Mouse (Mus musculus) frontal cortex, postnatal 36 days (tissue): ENCODE measurements around the gene Stil.

ENCODE experiments used
- DNase-seq, 2 experiments: peaks; one replicate each; pipeline ENCODE4 v3.0.0; 2022; ENCODE audit warnings: low spot score in 2 of 2

The Stil gene

DNA sequence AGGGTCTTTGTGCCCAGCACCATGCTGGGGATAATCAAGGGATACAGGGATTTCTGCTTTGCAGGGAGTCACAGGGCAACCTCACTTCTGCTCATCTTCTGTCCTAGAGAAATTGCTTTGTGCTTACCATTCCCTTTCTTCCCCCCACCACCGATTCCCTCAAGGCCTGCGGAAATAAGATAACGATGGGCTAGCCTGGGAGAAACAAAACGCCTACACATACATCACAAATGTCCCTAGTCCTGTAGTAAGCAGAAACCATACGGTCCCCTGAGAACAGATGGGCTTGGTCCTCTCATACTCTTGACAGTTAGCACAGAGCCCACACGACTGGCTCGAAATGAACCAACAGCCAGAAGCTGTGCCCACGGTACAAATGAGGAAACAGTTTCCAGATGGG is 48.2 kb downstream of the Stil start:
- DNase-seq: no peak

DNA sequence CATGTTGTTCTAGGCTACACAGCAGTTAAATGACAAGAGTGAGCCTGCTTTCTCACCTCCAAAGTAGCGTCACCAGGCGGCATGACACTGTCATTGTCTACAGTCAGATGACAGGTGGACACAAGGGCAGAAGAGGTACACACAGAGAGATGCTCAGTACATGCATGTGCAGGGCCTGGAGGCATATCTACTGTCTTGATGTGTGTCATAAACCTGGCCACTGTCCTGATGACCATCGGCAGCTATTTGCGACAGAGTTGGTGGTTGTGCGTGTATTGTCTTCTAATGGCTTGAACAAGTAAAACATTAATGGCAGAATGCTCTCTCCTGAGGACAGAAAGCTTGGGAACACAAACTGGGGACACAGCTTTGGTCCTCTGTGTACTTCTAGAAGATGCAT is 51.3 kb downstream of the Stil start:
- no peak for DNase-seq

DNA sequence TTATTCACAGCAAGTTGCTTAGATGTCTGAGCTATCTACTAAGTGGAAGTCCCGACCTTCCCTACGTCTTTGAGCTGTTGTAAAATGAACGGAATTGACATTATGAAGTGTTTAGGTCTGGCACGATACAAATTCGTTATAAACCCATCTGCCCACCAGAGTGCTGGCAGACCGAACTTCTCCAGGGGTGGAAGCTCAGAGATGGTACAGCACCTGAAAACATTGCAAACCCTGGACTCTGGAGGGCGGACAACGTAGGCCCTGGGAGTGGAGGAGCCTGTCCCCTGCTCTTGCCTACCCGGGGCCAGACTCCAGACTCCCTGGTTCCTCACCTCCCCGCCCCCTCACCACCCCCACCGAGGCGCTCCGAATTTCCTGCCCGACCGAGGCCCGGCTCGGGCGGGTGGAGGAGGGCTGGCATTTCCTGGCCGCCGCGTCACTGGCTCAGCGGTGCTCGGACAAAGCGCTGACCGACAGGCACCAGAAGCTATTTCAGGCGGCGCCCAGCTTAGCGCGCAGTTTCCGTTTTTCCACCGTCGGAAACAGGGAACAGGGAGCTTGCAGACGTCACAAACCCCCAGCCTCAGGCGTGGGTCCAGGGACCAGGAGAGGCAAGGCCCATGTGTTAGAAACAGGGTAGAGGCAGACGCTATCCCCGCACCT is 52.5 kb downstream of the Stil start:
- no peak for DNase-seq

- DNase-seq: no peak
Measured at GRCm38 (mm10) chr4:115055044-115055443, 55.1 kb downstream of the Stil start.

- DNase-seq: no peak
Measured at GRCm38 (mm10) chr4:115055691-115056090, 55.7 kb downstream of the Stil start.

DNA sequence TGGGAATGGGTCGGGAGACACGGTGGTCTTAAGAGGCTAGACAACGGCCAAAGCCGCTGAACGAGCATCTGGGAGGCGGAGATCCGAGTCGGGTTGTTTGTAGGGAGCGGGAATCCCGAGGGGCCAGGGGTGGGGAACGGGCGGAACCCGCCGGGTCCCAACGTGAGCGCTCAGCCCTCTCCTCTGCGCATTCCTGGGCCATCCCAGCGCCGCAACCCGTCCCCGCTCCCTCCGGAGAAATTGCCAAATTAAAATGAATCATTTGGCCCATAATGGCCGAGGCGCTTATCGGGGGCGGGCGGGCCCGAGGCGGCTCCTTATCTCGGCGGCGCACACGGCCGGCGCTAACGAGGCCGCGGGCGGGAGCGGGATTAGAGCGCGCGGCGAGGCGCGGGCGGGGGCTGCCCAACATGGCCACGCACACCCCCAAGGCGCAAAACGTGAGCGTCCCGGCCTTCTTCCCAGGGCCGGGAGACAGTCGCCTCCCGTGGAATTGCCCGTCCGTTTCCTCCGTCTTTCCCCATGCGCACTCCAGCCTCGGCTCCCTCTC is 56.5 kb downstream of the Stil start, which contains the start of gene Tal1:
Gene Tal1, plus strand, starts transcription at position 56 of the 550 bp plus-strand sequence.
- no peak for DNase-seq

DNA sequence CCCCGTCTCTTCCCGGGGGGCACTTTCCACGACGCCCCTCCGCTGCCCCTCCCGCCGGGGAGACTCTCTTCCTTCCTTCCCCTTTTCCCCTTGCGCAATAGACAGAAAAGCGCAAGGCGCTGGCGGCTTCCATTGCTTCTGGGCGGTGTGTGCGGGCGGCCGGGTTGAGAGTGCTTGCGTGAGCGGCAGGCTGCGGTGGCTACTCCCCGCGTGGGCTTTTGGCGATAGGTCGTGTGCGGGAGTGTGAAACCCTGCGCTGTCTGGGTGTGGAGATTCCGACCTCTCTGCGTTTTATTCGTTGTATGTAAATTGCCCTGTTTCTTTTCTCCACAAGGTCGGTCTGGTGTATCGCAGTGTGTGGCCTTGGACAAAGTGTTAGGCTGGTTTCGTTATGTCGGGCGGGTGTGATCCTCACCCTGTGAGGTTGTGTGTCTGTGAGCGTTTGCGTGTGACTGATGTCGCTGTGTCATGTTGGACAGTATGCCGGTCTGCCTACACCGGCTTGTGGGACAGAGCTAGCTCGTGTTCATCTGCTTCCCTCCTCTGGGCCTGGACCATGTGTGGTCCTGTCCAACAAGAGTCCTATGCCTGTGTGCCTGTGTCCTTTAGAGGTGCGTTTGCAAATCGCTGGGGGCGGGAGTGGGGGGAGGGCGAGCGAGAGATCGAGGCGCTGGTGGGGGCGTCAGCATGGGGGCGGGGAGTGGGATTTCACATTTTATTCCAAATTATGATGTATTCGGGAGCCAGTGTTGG is 57.1 kb downstream of the Stil start:
- peak; percentile 42 to 48 for DNase-seq

DNA sequence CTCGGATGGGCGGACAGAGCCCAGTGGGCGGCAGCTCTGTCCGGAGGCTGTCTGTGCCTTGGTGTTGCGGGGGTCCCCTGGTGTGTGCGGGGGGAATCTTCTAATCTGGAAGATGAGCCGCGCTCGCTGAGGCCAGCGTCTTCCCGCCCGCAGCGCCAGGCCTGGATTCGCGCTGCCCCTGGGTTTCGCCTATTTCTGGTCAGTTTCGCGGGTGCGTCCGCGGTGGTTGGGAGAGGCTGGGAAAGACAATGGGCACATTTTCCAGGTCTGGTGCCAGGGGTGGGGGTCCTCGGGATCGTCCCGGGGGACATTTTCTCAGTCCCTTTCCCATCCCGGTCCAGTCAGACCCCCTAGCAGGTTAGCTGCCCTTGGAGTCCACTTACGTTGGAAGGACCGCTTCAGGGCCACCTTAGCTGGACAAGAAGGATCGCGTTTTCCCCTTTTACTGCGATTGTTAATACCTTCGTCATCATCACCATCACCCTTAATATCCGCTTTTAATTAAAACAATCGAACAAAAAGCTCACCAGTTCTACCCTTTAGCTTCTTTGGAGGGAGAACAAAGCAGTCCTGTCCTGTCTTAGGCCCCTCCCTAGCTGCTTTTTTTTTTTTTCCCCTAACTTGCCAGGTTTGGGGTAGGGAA is 57.8 kb downstream of the Stil start:
- DNase-seq: no peak

- DNase-seq: no peak
Measured at GRCm38 (mm10) chr4:115058317-115058761, 58.4 kb downstream of the Stil start.

DNA sequence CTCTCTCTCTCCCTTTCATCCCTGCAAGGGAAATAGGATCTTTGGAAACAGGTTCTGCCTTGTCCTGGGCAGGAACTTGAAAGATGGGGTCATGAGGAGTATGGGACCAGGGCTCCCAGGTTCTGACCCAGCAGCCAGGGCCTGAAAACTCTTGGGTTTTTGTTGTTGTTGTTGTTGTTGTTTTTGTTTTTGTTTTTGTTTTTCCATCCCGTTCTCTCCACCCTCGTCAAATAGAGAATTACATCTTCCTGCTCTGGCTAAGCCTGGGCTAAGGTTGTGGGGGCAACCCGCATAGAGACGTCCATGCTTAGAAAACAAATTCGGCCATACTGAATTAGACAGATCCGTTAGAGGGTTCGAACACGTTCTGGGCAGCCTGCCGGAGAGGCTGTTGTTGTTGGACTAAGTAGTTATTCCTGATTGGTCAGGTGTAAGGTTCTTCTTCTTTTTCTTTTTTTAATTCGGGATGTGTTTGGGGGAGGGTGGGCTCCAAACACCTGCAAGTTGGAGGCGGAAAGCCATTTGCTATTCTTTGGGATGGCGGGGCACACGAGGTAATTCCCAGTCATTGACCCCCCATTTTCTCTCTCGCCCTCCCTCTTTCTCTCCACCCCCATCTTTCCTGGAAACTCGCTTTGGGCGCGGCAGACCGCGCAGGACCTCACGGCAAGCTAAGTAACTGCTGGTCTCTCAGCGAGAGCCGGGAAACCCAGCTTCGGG is 59.1 kb downstream of the Stil start:
- DNase-seq: no peak

- no peak for DNase-seq
Measured at GRCm38 (mm10) chr4:115059871-115060270, 59.9 kb downstream of the Stil start.

GRCm38 (mm10) chr4:115060753-115061152 is 60.8 kb downstream of the Stil start:
- DNase-seq: no peak

DNA sequence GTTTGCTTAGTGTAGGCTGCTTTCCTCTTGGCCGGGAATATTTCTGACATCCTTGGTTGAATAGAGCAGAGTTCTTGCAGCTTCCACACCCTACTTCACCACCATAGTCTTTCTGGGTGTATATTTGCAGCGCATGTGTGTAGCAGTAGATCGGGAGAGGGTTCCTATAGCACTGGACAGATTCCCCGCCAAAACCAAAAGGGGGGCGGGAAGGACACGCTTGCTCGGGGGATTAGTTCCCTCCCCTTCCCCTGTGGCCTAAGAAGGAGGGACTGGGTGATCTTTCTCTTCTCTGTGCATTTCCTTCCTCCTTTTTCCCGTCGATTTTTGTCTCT is 62.5 kb downstream of the Stil start:
- no peak for DNase-seq

DNA sequence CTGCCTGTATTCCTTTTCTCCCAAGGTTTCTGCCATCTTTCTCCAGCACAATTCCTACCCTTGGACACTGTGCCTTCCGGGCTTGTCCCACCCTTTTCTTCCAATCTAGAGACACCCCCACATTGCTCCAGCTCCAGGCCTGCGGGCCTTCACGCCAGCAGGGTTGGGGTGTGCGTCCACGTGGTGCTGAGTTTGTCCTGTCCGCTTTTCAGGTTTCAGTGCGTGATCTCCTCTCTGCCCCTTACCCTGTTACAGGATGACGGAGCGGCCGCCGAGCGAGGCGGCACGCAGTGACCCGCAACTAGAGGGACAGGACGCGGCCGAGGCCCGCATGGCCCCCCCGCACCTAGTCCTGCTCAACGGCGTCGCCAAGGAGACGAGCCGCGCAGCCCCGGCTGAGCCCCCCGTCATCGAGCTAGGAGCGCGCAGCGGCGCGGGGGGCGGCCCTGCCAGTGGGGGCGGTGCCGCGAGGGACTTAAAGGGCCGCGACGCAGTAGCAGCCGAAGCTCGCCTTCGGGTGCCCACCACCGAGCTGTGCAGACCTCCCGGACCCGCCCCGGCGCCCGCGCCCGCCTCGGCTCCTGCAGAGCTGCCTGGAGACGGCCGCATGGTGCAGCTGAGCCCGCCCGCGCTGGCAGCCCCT is 63.0 kb downstream of the Stil start:
- no peak for DNase-seq

DNA sequence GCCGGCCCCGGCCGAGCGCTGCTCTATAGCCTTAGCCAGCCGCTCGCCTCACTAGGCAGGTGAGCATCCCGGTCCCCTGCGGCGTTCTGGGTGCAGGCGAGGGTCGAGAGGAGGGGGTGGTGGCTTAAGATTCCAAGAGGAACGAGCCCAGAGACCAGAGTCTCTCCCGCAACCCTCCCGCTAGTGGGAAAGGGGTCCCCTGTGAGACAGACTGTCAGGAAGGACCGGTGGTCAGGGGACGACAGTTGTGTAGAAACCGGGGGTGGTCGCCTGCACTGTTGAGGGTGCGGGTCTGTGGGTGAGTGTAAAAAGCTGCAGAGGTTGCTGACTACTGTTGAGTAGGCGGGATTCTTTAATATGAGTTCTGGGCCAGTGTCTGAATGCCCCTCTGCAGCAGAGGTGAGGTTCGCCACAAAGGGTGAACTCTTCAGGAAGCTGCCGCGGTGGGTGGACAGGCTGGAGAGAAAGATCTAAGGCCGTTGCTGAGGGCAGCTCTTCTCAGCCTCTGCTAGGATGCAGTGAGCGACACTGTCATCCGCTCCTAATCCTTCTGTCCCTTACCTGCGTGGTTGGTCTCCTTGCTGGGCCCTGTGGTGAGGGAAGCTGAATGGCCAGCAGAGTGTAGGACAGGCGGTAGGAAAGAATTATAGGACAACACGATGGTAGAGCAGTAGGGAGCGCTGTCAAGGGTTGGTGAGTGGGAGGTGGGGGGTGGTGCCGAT is 63.7 kb downstream of the Stil start:
- DNase-seq: no peak

DNA sequence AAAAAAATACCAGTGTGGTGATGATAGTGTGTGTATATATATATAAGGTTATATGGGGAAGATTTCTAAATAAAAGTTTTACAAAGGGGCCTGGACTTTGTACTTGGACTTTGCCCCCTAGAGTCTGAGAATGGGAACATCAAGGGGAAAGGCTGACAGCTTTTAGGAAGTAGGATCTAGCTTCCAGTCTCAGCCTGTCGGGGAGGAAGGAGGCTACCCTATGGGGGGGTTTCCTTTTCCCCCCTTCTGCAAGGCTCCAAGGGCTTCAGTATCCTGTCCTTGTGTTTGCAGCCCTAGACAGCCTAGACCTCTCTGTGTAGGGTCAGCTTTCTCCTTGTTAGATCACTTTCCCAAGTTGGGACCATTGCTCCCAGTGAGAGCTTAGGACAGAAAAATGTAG is 71.7 kb downstream of the Stil start:
- DNase-seq: no peak

- DNase-seq: no peak
Measured at GRCm38 (mm10) chr4:115074789-115075188, 74.8 kb downstream of the Stil start.

GRCm38 (mm10) chr4:115075204-115075915 is 75.4 kb downstream of the Stil start:
- no peak for DNase-seq

DNA sequence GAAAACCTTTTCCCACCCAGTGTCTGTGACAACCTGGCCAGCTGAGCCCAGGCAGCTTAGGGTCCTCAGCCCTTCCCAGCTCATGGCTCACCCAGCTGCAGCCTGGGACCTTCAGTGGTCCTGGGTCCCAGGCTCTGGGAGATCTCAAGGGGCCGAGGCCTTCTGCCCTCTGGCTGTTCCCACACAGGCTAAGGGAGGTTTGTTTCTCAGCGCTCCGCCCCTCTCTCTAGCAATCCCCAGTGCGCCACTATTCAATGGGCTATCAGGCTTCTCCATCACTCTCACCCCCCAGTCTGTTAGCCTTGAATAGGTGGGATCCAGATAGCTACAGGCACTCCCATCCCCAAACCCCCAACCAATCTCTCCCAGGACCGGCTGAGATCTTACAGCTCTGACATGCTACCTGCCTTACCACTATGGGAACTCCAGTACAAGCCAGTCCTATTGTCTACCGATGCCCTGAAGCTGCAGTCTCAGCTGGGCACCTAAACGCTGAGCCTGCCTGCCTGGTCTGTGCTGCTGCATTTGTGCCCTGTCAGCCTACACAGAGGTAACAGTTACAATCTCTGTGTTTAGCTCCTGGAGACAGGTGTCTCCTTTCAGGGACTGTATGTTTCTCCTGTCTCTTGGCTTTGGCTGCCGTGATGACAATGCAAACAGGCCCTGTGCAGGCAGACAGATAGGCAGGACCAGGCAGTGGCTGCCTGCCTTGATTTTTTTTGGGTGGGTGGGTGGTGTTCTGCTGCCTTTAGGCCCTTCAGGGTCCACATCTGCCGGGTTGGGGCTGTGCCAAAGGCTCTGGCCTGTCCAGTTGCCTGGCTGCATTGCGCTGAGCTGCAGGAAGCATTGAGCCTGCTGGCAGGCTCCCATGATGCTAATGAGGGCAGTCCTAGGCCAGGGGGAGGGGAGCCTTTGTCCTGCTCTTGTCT is 79.2 kb downstream of the Stil start:
- DNase-seq: no peak
